Mouse (Mus musculus) adrenal gland, adult 18-20 months (tissue): ENCODE measurements around the gene Zbtb8a. TPM values are rescaled to one million over a fixed set of nuclear protein-coding genes. Genes with fewer than 3 reads are reported as not detected.
"Not testable (repeated sequence)": the region's sequence is repeated elsewhere in the genome, so short reads cannot be mapped to it uniquely, and the experiment has no call there.

ENCODE experiments used
- DNase-seq, 2 experiments: peaks; one replicate each; pipeline ENCODE4 v3.0.0; 2021 to 2022; ENCODE audit warnings: low spot score in 2 of 2
- total RNA-seq, 2 experiments: library from RNA; stranded (reverse); gene quantifications; 1 replicate in 1 of 2; 2 replicates in 1 of 2; pipeline ENCODE4 v1.2.3; 2021

Gene Zbtb8a
- total RNA-seq, 2 experiments from 2014 or later = 2.7 to 3.7 TPM

DNA sequence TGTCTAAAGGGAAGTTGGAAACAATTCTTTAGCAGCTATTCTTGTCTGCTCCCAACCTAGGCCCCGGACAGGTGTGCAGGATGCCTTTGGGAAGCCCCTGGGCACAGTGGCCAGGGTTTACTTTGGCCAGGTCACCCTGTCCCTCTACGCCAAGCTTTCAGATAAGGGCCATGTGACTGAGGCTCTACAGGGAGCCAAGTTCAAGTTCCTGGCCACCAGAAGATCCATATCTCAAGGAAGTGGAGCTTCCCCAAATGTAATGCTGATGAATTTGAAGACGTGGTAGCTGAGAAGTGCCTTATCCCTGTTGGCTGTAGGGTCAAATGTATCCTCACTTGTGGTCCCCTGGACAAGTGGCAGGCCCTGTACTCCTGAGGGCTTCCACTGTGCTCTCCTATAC lies 1.9 kb upstream of the Zbtb8a start:
- DNase-seq = no peak

DNA sequence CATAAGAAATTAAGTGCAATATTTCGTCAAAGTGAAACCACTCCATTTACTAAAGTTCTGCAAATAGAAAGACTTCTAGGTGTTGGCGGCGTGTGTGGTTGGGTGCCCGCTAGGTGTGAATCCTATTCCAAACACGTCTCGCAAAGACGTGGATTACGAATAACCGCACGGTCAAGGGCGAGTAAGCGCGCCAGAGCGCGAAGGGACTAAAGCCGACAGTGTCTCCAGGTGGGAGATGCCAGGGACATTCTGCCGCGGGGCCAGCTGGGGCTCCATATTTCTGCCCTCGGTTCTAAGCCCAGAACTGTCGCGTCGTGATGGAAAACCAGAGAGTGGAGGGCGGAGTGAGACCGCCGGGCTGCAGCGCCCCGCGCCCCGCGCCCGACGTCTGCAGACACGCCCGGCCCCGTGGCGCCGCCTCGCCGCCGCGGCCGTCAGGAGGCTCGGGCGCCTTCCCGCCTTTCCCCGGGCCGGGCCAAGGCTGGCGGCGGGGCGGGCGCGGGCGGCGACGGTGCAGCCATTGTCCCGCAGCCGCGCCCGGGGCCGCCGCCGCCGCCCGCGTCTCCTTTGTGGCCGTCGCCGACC lies 863 bp downstream of the Zbtb8a start:
- DNase-seq = peak; percentile 47 to 60

DNA sequence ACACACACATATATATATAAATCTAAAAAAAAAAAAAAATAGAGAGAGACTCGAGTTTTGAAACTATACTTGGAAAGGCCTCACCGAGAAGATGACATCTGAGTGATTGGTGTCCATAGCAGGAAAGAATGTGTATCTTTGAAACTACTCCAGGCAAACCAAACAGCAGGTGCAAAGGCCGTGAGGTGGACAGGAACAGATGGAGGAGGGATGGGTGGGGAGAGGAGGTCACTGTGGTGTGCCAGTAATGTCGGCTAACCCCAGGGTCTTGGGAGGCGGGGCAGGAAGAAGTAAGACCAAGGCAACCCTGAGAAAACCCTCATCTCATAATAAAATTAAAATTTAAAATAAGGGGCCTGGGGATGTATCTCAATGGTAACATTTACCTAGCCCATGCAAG lies 2.1 kb downstream of the Zbtb8a start:
- DNase-seq = no peak

DNA sequence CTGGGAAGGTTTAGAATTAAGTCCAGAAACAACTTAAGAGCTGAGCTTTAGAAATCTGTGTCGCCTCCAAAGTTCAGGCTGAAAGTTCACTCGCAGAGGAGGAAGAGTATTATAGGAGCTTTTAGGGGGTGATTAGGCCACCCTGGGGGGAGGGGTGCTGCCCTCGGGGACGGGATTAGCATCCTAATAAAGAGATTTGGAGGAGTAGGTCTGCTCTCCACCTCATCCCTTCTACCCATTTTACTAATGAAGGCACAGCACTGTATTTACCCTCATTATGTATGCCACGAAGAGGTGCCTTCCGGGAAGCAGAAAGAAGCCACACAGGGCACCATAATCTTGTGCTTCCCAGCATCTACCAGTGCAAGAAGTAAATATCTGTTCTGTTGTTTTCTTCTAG lies 2.9 kb downstream of the Zbtb8a start:
- no peak for DNase-seq

DNA sequence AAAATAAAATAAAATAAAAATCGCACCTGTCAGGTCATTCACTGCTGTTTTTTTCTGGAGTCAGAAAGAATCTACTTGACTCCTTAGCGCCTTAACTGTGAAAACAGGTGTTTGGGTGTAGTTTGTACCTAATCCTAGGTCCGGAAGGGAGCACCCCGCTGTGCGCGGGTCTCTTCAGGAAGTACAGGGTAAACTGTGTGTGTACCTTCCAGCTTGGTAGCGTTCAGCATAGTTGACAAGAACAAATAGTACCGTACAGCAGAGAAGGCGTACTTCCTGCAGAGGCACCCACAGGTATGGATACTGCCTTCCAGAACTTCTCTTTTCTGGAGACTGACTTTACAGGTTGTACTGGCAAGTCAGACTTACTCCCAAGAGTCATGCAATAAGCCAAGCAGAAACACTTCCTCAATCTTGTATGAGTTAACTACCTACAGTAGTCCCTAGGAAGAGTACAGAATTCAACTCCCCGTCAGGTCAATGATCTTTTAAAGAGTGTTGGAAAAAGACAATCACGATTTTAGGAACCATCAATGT lies 3.6 kb downstream of the Zbtb8a start:
- no peak for DNase-seq

DNA sequence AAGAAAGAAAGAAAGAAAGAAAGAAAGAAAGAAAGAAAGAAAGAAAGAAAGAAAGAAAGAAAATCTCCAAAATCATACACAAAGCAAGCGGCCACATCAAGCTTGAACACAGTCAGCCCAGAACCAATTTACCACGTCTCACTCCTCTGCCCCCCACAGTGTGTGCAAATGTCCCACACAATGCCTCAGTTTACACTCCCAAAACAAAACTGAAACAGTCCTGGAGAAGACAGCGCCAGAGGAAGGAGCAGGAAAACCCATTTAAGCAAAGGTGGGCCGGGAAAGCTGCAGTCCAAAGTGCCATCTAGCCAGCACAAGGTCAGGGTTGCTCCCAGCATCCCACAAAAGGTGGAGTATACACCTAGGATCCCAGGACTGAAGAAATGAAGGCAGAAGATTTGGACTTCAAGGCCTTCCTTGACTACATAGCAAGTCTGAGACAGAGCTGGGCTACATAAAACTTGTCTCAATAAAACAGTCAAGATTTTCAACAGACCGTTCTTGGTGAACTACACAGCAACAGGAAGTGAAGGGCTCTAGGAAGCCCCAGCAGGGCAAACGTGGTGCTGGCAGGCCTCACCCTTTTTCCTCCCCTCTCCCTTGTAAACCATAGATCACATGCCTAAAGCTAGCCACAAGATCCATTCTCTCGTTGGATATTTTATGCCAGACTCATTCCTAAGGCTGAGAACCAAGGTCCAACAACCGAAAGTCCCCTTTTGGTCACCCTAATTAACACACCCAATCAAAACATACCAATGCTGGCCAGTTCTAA lies 4.5 kb downstream of the Zbtb8a start:
- no peak for DNase-seq

DNA sequence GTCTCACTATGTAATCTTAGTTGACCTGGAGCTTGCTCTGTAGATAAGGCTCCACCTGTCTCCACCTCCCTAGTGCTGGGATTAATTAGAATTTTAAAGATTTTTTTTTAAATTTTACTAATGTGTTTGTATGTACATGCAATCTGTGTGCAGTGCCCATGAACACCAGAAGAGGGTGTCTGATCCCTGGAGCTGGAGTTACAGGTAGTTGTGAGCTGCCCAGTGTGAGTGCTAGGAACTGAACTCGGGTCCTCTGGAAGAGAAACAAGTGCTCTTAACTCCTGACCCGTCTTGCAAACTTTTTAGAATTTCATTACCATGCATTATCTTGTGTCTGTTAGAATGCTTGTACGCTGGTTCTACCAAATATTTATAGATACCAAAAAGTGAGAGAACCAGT lies 6.5 kb downstream of the Zbtb8a start:
- no peak for DNase-seq

DNA sequence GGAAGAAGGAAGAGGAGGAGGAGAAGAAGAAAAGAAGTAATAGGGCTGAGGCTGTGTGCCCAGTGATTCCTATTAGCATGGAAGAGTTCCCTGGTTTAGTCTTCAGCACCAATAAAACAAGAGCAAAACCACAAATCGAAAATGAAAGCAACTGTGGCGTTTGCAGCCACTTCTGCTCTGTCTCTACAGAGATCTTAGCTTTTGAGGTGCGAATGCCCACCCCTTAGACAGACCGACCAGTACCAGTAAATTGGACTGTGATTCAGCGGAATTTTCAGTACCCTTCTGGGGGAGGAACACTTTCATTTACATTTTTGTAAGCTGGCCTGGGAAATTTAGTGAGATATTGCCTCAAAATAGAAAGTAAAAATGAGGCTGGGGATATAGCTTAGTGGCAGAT lies 12.7 kb downstream of the Zbtb8a start:
- DNase-seq = no peak

DNA sequence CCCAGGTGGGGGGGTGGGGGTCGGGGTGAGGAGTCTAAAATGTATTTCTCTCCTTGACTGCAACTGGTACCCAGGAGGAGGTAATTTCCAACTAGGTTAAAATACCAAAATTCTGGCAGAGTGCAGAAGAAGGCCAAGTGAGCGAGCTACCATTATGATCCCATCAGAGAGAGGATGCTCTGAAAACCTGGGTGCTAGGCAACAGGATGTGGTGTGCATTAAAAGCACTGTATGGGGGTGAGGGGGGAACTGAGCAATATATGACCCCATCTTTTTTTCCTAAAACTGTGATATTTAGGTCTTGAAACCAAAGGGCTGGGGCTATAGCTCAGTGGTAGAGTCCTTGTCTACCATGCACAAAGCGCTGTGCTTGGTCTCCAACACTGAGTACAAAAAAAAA lies 13.5 kb downstream of the Zbtb8a start:
- DNase-seq = no peak

DNA sequence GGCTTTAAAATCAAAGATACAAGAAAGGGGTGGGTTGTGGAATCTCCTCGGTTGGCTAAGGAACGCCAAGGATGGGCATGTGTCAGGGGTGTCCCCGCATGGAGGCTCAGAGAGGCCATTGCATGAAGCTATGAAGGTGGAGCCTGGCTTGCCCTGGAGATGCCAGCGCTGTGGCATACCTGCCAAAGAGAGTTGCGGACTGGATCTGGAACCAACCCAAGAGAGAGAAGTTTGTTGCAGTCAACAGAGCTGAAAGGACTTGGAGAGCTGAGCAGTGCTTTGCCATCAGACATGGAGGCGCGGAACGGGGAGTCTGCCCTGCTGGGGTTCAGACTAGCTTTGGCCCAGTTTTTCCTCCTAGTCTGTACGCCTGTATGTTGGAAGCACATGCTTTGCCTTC lies 14.5 kb downstream of the Zbtb8a start:
- DNase-seq = no peak

DNA sequence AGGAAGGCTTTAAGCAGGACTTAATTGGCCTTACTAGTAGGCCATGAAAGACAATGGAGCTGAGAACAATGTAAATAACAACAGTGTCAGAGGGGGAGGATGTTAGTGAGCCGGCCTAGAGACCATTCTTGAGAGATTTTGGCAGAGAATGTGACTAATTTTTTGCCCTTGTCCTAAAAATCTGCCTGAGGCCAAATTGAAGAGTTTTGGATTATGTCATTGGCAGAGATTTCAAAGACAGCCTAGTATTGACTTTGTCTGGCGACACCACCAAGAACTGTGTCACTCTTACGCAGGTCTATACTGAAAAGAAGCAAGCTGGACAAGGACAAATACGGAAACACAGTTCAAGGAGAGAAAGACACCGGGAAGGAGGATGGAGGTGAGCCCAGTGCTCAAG lies 15.1 kb downstream of the Zbtb8a start:
- no peak for DNase-seq

DNA sequence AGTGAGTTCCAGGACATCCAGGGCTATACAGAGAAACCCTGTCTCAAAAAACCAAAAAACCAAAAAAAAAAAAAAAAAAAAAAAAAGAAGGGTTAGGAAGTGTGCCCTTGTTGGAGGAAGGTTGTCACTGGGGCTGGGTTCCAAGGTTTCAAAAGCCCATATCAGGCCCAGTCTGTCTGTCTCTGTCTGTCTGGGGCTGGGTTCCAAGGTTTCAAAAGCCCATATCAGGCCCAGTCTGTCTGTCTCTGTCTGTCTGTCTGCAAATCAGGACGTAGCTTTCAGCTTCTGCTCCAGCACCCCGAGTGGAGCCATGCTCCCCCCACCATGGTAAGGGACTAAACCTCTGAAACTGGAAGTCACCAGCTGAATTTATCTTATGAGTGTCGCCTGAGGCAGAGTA lies 15.7 kb downstream of the Zbtb8a start:
- not testable (repeated sequence) for DNase-seq

DNA sequence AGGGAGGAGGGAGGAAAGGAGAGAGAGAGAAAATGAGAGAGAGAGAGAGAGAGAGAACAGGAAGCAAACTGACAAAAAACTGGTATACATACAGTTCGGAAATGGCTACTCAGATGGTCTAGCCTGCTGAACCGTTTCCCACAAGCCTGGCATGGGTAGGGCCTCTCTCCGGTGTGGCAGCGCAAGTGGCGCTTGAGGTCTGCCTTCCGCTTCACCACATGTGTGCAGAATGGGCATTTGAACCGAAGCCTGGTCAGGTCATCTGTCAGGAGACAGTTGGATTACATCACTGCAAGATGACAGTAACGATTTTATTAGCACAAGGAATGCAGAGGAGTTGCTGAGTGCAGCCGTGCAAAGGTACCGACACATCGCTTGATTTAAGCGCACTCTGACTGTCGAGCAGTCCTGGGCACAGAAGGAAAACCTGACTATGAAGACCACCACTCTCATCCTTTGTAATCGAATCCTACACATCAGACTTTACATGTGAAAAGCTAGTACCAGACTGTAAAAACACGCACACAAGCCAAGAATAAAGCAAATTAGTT lies 20.2 kb downstream of the Zbtb8a start:
- no peak for DNase-seq

DNA sequence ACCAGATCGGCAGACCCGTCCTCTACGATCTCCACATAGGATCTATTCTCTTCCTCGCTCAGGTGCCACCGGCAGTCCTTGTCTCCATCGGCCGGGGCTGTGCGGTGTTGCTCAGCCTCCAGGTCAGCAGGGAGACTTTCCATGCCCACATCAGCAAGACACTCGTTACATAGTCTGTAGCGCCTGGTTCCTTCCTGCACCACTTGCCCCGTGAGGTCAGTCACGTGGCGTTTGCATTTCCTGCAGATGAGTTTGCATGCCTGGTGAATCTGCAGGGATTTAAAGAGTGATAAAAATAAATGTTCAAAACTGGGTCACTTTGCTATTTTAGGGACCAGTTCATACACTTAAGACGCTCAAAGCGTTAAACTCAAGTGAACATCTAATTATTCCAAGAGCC lies 23.7 kb downstream of the Zbtb8a start:
- DNase-seq = no peak

DNA sequence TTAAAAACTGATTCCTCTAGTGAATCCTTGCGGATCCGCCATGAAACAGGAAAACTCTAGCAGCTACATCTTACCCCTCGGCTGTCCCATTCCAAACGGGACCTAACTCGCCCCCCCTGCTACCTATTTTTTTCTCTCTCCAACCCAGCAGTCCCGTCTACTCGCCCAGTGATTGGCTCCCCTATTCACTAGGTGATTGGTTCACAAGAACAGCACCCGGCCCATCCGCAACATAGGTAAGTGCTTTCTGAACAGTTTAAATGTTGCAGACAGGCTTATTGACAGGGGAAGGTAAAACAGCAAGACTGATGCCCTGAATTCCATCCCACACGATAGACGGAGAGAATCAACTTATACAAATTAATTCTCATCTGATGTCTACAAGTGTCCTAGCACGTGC lies 24.7 kb downstream of the Zbtb8a start:
- DNase-seq = no peak

DNA sequence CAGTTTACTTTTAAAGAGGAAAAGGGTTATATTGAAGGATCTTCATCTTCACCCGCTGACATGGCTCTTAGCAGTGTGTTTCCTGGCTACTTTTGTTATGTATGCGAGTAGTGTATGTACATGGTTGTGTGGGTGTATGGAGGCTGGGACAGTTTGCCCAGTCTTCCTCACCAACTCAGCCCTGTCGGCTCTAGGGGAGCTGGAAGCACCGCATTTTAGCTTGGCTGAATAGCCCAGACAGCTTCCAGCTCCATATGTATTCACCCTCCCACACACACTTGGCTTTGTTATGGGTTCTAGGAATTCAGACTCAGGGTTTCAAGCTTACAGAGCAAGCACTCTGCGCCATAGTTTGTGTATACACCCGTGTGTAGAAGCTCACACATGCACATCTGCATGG lies 26.8 kb downstream of the Zbtb8a start:
- no peak for DNase-seq

DNA sequence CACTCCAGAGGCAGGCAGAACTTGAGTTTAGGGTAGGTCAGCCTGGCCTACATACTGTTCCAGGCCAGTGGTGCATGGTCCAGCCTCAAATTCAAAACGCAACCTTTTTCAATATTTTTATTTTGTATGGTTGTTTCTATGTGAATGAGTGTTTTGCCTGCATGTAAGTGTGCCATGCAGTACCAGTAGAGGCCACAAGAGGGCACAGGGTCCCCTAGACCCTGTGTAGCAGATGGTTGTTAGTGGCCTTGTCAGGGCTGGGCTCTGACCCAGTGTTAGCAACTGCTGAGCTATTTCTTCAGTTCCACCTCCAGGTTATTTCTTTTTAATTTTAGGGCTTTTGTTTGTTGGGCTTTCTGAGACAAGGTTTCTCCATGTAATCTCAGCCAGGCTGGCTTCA lies 27.3 kb downstream of the Zbtb8a start:
- DNase-seq = peak; percentile 73 to 78

DNA sequence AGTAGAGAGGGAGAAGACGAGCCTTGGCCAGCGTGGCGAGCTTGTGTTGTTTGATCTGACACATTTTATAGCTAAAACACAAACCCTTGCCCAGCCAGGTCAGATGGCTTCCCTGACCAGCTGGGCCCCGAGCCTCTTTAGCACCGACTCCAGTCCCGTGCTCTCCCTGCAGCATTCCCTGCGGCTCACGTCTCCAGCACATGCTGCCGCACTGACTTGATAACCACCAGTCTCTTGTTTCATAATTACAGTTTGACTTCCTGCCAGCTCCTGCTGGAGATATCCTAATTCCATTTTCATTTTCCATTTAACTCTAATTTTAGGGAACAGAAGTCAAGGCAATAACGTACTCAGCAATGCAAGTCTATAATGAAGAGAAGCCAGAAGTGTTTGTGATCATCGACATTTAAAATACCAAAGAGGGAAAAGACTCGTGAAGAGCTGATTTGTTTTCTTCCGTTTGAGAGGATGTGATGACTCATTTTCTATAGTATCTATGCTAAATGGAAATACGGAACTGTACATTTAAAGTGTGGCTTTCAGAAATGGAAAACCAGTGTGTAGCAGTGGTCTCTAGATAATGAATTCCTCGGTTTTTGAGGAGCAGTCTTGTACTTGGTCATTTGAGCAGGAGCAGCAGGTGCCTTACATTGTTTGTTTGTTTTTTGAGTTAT lies 31.3 kb downstream of the Zbtb8a start:
- peak in 1 of 2 experiments; percentile 30 for DNase-seq

DNA sequence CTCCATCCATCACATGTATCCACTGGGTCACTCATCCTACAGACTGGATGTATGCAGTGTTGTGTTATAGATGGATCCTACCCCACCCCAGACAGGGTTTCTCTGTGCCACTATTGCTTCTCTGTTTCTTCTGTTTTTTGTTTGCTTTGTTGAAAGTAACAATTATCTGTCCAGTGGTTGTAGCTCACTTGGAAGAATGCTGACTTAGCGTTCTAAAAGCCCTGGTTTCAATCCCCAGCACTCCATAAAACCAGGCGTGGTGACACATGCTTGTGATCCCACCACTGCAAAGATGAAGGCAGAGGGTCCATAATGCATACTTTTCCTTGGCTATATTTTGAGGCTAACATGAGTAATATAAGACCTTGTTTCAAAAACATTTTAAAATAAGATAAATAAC lies 35.2 kb downstream of the Zbtb8a start:
- no peak for DNase-seq

DNA sequence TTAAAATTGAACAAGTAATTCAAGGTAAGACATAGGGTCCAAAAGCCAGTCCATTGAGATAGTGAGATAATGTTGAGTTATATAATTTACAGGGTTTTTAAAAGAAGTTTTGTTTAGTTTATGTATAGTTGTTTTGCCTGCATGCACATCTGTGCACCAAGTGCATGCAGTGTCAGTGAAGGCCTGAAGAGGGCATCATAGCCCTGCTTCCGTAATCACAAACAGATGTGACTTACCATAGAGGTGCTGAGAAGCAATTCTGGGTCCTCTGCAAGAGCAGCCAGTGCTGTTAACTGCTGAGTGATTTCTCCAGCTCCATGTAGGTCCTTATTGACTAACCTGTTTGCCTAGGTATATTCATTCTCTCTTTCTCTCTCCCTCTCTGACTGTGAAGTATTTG lies 36.0 kb downstream of the Zbtb8a start:
- no peak for DNase-seq

DNA sequence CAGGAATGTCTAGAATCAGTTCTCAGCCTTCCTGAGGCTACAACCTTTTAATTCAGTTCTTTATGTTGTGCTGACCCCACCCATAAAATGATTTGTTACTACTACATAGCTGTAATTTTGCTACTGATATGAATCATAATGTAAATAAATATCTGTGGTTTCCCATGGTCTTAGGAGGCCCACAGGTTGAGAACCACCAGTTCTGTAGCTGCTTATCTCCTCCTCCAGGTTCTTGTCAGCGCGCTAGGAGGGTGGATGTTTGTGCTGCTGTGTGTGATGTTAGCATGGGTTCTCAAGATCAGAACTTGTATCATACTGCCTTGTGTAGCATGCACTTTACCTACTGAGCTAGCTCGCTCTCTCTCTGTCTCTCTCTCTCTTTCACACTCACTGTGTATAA lies 38.2 kb downstream of the Zbtb8a start:
- no peak for DNase-seq

DNA sequence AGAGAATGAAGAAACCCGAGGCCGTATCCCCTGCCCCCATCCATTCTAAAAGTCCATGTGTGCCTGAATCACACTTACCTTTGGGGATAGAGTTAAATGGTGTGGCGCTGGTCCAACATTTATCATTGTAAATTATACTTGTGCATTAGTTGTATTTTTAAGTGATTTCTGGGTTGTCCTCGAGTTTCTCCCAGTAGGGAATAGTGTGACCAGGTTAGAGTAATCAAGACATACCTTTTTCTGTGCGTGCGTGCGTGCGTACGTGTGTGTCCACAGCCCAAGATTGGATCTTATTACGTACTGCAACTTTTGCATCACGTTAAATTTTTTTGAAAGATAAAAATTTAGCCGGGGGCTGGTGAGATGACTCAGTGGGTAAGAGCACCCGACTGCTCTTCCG lies 41.6 kb downstream of the Zbtb8a start:
- DNase-seq = no peak
